Mouse (Mus musculus) c-Kit-positive CD71-negative TER-119-negative erythroid progenitor cells, embryonic 14.5 days (primary cell): Measurements from ENCODE around the gene Tppp3.

Experiments used
- DNase-seq: peaks from one replicate; pipeline ENCODE4 v3.0.0-alpha.2; 2013; ENCODE audit warnings: low read depth

Tppp3 gene

DNA sequence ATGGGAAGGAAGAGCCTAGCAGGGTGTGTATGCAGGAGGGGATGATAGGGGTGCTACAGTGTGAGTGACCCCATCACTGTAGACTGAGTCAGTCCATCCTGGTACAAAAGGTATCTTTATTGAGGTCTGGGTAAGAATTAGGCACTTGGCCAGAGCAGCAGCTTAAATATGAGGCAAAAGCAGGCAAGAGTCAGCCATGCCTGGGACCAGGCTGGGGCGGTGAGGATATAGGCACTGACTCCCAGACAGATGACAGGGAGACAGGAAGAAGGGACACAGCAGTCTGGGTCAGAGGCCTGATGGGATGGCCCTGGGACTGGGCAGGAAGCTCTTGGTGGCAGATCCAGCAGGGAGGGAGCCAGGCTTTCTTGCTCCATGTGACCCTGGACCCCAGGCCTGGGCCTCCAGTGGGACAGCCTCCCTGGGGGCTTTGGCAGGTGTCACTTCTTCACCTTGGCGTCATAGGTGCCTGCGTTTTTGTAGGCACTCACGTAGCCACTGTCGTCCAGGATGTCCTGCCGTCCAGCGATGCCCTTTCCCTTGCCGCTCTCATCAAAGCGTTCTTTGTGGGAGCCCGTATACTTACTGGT is 3.8 kb downstream of the Tppp3 start:
- DNase-seq = no peak

DNA sequence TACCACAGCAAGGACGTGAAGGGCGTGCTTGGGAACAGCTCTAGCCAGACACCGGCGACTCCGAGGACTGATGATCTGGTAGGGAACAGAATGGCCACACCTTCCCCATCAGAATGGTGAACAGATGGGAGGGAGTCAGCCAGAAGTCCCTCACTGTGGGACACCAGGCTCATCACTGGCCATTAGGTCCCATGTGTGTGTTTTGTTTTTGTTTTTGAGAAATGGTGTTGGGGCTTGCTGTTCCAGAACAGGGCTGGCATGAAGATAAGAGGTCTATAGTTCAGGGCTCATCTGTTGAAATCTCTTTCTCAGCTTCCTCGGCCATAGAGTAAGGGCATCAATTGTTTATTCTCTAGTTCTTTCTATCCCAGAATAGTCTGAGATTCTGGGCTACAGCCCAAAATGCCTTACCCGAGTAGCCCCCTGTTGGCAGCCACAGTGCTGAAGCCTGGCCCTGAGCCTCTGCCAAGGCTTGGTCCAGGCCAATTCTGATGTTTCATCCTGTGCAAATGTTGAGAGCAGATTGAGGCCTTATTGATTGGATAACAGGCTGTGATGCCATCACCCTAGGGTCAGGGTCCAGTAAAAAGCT is 4.5 kb downstream of the Tppp3 start:
- no peak for DNase-seq

DNA sequence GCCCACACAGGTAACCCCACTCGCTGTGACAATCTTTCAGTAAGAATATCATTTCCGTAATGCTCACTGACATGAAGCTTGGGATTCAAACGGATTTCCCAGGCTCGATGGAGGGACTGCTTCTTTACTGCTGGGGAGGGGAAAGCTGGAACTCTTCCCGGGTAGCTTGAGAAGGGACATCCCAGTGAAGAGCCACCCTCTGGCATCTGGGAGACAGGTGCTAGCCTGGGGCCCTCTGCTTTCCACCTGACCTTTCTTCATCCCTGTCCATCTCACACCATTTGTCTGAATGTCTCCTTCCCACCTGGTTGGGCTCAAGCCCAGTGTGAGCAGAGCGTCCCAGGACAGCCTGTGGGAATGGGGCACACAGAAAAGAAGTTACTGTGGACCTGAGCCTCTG is 5.1 kb downstream of the Tppp3 start:
- no peak for DNase-seq

DNA sequence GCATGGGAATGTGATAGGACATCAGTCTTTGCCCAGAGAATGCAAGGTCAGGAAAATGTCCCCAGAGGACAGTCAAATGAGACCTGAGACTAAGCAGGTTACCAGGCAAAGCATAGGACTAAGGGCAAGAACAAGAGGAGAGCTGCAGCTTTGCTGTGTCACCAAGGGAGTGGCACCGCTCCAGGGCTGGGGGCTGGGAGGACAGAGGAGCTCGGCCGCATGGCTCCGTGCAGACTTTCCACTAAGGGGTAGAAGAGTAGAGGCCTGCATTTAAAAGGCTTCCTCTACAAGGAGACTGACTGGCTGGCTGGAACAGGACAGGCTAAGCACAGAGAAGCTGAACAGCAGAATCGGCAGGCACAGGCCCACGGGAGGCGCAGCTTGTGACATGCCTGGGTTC is 6.7 kb downstream of the Tppp3 start:
- DNase-seq = no peak

DNA sequence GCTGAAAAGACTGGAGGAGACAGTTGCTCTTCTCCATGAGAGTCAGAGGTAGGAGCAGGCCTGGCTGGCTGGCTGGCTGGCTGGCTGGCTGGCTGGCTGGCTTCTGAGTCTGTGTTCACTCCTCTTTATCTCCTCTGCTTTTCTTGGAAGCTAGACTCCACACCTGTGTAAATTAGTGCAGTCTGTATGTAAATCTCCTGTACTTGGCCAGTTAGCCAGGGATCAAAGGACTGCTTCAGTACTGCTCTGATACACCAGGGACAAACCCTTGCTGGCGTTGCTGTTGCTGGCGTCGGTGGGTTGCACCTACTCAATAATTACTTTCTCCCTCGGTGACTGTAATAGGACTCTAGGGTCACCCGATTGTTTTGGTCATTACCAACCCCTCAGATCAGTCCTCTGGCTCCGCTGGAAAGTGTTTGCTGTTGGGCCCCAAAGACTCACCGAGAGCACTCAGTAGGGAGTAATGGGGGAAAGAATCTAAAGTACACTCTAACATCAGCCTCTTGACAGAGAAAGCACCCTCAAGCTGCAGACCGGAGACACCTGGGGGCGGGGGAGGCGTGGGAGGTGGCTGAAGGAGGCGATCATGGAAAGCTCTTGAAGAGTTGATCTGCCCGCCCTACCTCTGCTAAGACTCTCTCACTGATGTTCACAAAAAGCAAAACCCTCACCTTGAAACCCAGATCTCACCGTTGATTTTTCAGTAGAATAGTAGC is 10.1 kb downstream of the Tppp3 start:
- DNase-seq = no peak

DNA sequence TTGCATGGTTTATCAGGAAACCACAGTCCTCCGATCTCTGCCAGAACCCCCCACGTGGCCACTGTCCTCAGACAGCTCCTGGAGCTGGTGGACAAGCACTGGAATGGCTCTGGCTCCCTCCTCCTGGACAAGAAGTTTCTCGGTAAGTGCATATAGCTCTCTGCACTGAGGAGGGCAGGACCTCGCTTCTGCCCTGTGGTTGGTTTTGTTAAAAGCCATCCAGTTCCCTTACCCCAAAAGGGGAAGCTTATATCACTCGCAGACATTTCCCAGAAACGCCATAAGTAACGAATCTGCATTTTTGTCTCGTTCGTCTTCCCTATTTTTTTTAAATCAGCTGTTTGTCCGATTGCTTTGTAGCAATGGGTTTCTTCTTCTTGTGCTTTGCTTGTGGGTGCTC is 16.1 kb downstream of the Tppp3 start:
- DNase-seq = no peak

DNA sequence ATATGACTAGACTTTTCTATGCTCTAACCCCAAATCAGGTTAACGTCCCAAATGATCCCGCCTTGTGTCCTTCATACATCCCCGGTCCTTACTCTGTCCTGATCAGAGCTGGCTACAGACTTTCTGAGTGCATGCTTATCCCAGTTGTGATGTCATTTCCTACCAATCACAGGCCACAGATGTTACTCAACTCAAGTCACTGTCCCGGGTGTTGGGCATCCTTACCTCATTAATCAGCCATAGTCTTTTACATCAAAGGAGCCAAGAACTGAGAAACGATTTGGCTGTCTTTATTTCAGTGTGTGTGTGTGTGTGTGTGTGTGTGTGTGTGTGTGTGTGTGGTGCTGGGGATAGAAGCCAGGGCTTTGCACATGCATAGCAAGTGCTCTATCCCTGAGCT is 17.2 kb downstream of the Tppp3 start:
- DNase-seq = no peak

DNA sequence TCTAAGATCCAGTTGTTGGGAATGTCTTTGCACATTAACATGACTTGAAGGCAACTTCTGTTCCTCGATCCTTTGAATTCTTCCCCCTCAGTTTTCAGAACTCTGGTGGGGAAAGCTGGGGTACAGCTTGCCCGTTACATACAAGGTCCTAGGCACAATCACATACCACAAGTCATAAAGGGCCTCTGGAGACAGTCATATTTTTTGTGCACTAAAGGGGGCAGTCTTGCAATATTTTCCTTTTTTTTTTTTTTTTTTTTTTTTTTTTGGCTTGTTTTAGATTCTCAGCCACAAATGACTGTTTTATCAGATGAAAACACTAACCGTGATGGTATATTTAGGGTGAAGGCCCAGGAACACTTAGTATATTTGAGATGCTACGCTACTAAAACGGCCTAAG is 18.0 kb downstream of the Tppp3 start:
- no peak for DNase-seq

DNA sequence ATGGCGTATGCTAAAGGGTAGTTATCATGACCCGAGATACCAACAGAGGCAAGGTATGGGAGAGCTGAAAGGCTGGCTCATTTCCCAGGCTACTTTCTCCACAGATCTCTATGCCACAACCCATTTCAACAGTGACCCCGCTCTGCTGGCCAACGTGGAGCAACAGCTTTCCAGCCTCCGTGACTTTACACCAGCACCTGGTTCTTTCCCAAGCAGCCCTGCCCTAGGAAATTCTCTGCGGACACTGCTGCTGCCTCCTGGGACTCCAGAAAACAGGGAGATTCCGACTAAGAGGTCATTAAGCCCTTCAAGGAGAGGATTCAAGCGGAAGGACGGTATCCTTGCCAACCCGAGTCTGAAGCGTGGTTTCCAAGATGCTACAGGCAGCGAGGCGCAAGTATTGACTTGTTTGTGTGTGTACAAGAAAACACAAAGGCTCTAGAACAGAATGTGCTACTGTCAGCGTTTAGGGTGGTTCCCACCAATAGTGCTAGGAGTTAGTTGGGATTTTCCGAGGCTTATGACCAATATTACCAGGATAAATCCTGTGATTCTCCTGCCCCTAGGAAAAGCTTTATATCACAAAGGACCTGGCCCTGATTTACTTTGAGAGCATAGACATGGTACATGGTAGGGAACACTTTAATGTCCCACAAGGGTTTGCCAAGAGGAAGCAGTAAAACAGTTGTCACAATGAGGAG is 19.3 kb downstream of the Tppp3 start:
- DNase-seq = no peak

DNA sequence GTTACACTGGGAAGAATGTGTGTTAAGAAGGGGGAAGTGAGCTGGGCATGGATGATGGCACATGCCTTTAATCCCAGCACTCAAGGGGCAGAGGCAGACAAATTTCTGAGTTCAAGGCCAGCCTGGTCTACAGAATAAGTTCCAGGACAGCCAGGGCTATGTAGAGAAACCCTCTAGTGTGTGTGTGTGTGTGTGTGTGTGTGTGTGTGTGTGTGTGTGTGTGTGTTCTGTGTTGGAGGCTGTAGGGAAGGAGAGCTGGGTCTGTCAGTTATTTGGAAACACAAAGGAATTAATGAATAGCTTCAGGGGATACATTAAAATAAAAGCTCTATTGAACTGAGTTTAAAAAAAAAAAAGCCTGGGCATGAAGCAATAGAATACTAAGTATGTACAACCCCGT is 20.3 kb downstream of the Tppp3 start:
- DNase-seq = no peak

DNA sequence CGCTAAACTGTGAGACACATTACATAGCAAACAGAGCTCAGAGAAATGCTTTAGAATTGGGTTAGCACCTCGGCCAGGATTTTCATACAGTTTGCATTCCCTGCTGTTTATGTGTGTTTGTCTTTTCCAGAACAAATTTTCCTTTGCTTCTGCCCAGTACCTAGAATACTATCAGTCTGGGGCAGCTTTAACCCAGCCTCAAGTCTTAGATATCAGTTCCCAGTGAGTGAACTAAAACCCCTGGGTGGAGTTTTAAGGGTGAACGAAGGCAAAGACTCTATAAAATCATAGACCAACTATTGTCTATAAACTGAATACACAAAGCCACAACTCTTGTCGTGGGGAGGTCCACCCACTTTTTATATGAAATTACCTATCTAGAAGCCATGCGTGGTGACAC is 22.7 kb downstream of the Tppp3 start:
- DNase-seq = no peak

DNA sequence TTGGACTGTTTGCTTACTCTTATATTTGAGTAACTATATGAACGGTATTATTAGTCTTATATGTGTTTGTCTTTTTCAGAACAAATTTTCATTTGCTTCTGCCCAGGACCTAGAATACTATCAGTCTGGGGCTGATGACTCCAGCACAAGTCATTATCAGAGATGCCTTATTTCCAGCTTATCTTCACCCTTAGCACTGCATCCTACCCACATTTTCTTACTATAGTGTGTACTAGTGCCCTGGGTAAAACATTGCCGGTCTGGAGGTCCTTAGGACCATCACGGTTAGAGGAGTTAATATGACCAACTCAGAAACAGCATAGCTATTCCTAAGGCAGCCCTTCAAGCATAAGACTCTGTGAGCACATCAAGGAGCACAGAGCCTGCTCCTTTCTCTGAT is 23.1 kb downstream of the Tppp3 start:
- DNase-seq = no peak

DNA sequence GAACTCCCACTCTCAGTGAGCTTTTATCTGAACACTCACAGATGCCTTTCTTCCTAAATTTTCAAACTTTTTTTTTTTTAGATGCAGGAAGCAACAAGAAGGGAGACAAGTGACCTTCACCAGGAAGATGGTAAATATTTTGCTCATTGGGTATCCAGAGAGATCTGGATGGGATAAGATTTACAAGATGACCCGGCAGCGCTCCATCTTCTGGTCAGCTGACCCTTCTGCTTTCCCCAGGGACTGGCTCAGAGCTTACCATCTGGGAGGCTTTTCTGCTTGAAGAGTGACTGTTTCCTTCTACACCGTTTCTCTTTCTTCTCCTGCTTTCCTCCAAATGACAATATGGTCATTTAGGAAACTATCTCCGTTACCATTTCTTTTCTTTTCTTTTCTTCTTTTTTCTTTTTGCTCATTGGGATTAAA is 25.2 kb downstream of the Tppp3 start:
- DNase-seq = no peak

DNA sequence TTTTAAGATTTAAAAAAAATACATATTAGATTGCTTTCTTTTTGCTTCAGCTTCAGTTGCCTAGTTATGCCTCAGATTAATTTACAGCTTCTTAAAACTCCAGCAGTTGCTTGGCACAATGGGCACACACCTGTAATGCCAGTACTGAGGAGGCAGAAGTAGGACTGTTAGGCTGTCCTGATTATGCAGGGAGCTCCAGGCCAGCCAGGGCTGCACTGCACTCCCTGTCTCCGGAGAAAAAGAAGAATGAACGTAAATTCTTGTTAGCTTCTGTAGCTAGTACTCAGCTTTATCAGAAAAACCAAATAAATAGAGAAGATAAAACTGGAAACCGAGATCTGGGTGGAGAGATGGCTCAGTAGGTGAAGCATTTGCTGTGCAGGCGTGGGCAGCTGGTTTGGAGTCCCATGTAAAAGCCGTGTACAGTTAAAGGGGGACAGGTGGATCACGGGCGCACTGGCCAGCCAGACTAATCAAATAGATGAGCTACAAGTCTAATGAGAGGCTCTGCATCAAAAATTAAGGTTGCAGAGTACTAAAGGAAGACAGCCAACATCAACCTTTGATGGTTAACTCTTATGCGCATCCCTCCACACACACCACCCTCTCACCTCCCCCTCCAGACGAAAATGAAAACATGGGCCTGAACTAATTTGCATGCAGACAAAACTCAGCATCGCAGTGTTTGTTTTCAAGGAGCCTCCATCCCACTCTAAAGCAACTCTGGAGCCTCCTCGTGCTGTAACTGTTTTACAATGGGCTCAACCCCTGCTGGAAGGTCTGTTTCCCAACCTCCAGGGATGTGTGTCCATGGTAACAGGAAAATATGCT is 25.8 kb downstream of the Tppp3 start:
- no peak for DNase-seq

DNA sequence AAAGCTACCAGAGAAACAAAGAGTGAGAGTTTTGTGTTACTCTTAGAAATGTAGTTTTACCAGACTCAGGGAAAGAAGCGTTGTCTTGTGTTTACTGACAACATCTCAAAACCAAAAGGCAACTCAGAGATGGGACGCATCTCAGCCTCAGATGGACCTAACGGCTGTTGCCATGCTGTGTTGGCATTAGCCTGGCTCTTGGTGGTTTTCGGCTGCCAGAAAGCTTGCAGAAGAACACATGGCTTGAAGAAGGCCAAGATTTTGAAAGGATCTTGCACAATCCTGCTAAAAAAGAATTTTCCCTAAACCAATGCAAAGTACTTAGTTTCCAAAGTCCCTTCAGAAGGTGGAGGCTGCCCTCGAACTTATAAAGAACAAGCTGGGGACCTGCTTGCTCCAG is 28.7 kb downstream of the Tppp3 start:
- DNase-seq = no peak

DNA sequence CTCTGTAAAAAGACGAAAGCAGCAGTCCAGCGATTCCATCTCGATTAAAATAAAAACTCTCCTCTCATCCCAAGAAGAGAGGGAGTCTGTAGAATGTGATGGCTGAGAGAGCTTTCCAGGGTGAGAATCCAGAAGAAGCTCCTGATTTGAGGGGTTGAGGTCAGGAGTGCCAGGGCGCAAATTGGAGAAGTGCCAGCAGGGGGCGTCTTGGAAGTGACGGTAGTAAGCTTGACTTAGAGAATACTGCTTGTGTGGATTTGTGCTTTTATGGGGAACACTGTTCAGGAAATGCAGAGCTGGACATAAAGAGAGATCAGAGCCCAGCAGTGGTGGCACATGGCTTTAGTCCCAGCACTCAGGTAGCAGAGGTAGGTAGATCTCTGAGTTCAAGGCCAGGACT is 29.9 kb downstream of the Tppp3 start:
- peak; percentile 50 for DNase-seq

DNA sequence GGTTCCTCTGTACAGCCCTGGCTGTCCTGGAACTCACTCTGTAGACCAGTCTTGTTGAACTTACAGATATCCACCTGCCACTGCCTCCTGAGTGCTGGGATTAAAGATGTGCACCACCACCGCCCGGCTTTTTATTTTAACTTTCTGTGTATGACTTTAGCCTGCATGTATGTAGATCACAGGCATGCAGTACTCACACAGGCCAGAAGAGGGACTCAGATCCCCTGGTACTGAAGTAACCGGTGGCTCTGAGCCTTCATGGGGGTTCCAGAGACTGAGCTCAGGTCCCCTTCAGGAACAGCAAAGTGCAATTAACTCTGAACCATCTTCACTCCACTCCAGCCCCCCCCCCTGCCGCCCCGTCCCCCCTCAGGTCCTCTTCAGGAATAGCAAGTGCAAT is 32.5 kb downstream of the Tppp3 start:
- DNase-seq = peak; percentile 56

DNA sequence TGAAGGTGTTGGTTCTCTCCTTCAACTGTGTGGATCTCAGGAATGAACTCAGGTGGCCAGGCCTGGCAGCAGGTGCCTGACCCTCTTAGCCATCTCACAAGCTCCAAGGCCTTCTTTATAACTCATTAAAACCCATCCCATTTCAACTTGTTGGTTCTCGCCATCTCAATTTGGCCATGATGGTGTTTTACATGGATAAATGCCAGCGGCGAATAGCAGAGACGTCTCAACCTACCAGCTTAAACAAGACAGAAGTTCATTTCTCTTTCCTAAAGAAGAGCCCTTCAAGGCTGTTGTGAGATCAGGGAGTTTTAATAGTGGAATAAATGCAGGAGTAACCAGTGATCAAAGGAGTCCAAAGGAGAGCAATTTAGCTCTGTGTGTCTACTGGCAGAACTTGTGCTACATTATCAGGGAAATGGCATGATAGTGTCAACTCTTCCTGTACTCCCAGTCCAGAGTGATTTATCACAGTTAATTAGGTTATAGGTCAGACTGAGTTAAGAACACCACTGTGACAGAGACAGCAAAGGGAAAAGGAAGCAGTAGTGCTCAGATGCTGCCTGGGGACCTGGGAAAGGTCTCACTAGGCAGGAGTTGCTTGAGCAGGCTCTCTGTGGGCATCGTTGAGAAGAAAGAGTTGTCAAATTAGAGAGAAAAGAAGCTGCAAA is 34.1 kb downstream of the Tppp3 start:
- no peak for DNase-seq

DNA sequence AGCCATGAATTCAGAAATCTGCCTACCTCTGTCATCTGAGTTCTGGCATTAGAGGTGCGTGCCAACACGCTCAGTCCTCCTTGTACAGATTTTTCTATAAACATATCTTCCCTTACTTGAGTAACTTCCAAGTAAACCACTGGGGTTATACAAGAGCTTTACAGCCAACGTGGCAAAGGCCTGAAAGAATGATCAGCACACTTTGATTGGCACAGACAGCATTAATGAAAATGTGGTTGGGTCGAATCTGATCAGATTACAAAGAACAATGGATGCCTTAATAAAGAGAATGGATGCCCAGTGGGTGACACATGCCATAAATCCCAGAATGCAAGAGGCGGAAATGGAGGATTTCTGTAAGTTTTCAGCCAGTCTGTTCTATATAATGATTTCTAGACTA is 35.1 kb downstream of the Tppp3 start:
- DNase-seq = no peak

DNA sequence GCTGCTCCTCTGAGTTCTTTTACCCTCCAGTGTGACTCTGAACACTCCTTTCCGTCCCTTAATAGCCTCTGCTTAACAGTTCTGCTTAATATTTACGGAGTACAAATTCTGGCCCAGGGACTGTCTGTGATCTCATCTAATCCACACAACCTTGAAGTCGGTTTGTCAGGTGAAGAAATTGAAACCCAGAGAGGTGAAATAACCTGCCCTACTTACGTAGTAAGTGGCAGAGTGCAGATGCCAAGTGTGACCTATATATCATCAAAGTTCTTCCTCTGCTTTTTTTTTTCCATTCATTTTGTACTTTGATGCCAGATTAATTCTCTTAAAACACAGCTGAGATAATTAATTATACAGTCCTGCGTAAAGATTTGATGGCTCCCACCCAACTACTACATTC is 37.2 kb downstream of the Tppp3 start:
- DNase-seq = no peak

DNA sequence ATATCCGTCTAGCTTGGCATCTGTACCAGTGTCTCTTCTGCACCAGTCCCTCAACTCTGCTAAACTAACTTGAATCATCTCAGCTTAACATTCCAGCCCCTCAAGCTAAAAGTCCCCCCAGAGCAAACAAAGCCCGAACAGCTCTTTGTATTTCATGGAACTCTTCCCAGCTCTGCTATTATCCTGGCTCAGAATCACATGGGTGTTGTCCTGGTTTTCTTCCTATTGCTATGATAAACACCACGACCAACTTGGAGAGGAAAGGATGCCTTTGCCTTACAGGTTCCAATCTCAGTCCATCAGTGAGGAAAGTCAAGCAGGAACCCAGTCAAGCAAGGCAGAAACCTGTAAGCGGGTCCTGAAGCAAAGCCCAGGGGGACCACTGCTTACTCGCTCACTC is 37.8 kb downstream of the Tppp3 start:
- DNase-seq = no peak

DNA sequence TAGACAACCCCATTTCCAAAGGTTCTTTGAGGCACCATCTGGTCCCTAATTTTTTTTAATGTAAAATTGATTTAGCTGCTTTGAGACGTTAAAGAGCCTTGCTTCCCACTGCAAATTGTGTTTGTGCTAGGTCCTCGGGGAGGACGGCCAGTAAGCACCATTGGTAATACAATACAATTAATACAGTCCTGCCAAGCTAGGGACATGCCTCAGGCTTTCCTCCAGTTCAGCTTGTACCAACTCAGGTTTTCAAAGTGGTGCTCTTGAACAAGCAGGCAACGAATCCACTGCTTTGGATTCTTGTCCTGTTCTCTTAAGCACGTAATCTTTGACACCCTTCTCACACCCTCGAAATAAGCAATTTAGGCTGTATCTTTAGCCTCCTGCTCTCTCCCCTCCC is 38.3 kb downstream of the Tppp3 start:
- DNase-seq = no peak
